Mouse (Mus musculus): ENCODE data around the gene Agxt.

DNA sequence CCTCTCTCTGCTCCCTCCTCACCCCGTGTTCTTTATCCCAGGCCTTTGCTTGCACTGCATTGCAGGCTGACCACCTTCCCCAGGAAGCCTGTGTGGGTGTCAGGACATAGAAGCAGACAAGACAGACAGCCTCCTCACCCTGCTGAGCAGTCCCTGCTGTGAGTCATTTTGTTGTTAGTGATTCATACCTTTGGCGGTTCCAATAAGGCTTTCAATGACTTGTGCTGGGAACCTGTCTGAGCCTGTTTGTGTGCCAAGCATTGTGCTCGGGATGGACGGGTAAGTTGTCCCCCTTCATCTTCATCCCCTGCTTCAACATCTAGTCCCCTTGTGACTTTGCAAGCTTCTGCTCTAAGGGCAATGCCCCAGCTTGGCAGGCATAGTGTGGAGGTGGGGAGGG is 38.6 kb downstream of the Agxt start:
- TF ChIP-seq E2F4 (IDR thresholded peaks at IDR 0.05; ENCODE audit: insufficient read depth) (no peak), MYOG (IDR thresholded peaks at IDR 0.05; ENCODE audit: control insufficient read depth in 1 of 3, insufficient read depth in 1 of 3, insufficient read length in 2 of 3, low read depth in 2 of 3) (no peak), POLR2A (IDR thresholded peaks at IDR 0.05; ENCODE audit: insufficient read length, low read depth) (no peak), TCF3 (IDR thresholded peaks at IDR 0.05; ENCODE audit: insufficient read length, low read depth) (no peak), USF1 (IDR thresholded peaks at IDR 0.05; ENCODE audit: low read depth) (no peak), POLR2AphosphoS2 (IDR thresholded peaks at IDR 0.05; ENCODE audit: insufficient read length, low read depth) (no peak), MAX (IDR thresholded peaks at IDR 0.05; ENCODE audit: low read depth) (no peak), TCF12 (IDR thresholded peaks at IDR 0.05; ENCODE audit: insufficient read depth, poor library complexity, severe bottlenecking) (no peak), MYOD1 (IDR thresholded peaks at IDR 0.05; ENCODE audit: control insufficient read depth in 1 of 3, insufficient read length in 2 of 3, low read depth in 2 of 3) (no peak), SRF (IDR thresholded peaks at IDR 0.05; ENCODE audit: control insufficient read depth, insufficient read length, low read depth) (no peak), CEBPB (IDR thresholded peaks at IDR 0.05; ENCODE audit: insufficient read depth, poor library complexity, severe bottlenecking) (no peak)
